Comparison of ENCODE assay signal across 15 mouse cellular contexts in the genomic region with DNA sequence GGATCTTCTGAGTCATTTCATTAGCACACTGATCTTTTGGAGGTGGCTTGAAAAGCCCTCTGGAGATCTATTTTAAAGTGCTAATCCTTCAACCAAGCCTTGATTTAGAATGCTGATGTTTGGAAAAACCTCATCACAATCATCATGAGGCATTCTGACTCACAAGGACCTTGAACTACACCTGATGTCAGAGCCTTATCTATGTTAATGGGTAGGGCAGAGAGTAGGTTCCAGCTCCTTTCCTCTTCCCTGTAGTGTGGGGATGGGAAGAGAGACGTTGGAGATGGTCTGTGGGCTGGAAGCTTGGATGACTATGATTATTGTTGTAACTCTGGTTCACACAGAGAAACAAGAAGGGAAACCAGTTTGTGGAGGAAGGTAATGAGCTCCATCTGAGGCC.
"Had no signal": no experiment of that assay in that cellular context is flagged by ENCODE, and none has a peak within 500 bp of the region (broad histone marks: within the 10 kb centered on the region; RNA-seq: fewer than 3 reads in every experiment).

No protein-coding gene starts in this region.

- H3K4me2 ChIP-seq: lung, embryonic 14.5 days; midbrain, embryonic 12.5 days; neural tube, embryonic 13.5 days had no signal

- H3K9me3 ChIP-seq: midbrain, embryonic 10.5 days; midbrain, embryonic 12.5 days; neural tube, embryonic 13.5 days had no signal

- H3K4me3 ChIP-seq: midbrain, embryonic 10.5 days; midbrain, embryonic 12.5 days; myocyte; neural tube, embryonic 13.5 days had no signal

- H3K4me1 ChIP-seq: midbrain, embryonic 10.5 days; midbrain, embryonic 12.5 days; neural tube, embryonic 13.5 days had no signal

- H3K9ac ChIP-seq: lung, embryonic 14.5 days; midbrain, embryonic 12.5 days; neural tube, embryonic 13.5 days had no signal

- H3K27ac ChIP-seq: midbrain, embryonic 10.5 days; midbrain, embryonic 12.5 days; neural tube, embryonic 13.5 days had no signal

- DNase-seq: lung, adult 18-20 months; lung, embryonic 14.5 days; lung, postnatal 10 days; lung, postnatal 4 days; midbrain, embryonic 14.5 days; right cerebral cortex, postnatal 25 days; right cerebral cortex, postnatal 4 days; thymus, adult 2 months; thymus, postnatal 25 days; thymus, postnatal 4 days had no signal

- H3K27me3 ChIP-seq: midbrain, embryonic 12.5 days; neural tube, embryonic 13.5 days had no signal

- ATAC-seq: midbrain, embryonic 16.5 days had no signal

- H3K36me3 ChIP-seq: midbrain, embryonic 10.5 days; midbrain, embryonic 12.5 days; neural tube, embryonic 13.5 days had no signal
